Mouse (Mus musculus): ENCODE data around the gene Bpifc.

DNA sequence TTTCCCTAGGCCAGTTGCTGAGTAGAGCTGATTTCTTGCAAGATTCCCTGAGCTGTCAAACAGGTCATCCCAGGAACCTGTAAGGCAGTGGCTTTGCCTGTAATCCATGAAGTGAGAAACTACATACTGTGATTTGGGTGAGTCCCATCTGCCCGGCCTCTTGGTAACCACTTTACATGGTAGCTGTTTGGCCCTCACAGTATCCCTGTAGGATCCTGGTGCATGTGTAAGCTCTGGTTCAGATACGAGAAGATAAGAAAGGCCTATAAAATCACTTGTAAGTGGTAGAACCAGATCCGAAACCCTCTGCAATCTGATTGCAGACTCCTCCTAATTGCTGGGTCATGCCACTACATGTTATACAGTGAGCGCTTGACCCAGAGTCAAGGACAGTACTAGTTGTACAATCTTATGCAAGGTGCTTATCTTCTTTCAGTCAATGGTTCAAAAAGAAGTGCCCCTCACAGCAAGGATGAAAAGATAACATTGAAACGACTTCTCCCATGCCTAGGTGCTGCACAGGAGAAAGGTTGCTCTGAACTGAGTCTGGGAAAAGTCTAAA, 17.1 kb downstream of the Bpifc start:
- TF ChIP-seq GATA1 (IDR thresholded peaks at IDR 0.05; ENCODE audit: low read length) (no peak), TAL1 (IDR thresholded peaks at IDR 0.05; ENCODE audit: low read length) (no peak)
